Mouse (Mus musculus): ENCODE data around the gene Cc2d1b.

Cc2d1b gene

GRCm38 (mm10) chr4:108638752-108639151 lies 19.0 kb downstream of the Cc2d1b start:
- no peak for DNase-seq (ENCODE audit: low spot score)

- DNase-seq (ENCODE audit: low spot score): no peak
These were observed 44.7 kb downstream of the Cc2d1b start for GRCm38 (mm10) chr4:108664407-108664806.
